ENCODE assay signal across 21 mouse cellular contexts in genomic region chr11:114914978-114915377, GRCm38 (mm10). TPM values are rescaled to one million over a fixed set of nuclear protein-coding genes. Genes with fewer than 3 reads are reported as not detected.
A peak's percentile ranks its signal among the peaks of the same experiment; 100 is the strongest.
DNase-seq lines count a peak whose midpoint lies in the region; ATAC-seq lines count a peak whose summit lies in the region.
"Had no signal": no experiment of that assay in that cellular context is flagged by ENCODE, and none has a peak within 500 bp of the region (broad histone marks: within the 10 kb centered on the region; RNA-seq: fewer than 3 reads in every experiment).

No protein-coding gene starts in this region.

- WGBS in heart, embryonic 16.5 days, result 19% methylated on average over 7 of the region's 7 CpGs
- 63% methylated on average over 7 of the region's 7 CpGs for WGBS in hindbrain, embryonic 16.5 days

- peak overlapping the region; percentile 19 for H3K4me2 ChIP-seq in heart, embryonic 16.5 days (ENCODE audit: low read depth, low read length)
- H3K4me2 ChIP-seq in hindbrain, embryonic 16.5 days (ENCODE audit: low read length), result no peak overlapping the region
- H3K4me2 ChIP-seq: heart, embryonic 15.5 days; limb, embryonic 13.5 days; midbrain, embryonic 15.5 days; stomach, embryonic 15.5 days had no signal

- H3K9ac ChIP-seq in heart, embryonic 16.5 days (ENCODE audit: low read length), result no peak overlapping the region
- H3K9ac ChIP-seq in hindbrain, embryonic 16.5 days (ENCODE audit: low read depth, low read length), result no peak overlapping the region
- H3K9ac ChIP-seq: heart, embryonic 15.5 days; limb, embryonic 13.5 days; midbrain, embryonic 15.5 days; stomach, embryonic 15.5 days had no signal

- H3K36me3 ChIP-seq in heart, embryonic 16.5 days (ENCODE audit: control insufficient read depth, insufficient read depth), result no peaks in the 10 kb centered on the region
- H3K36me3 ChIP-seq in hindbrain, embryonic 16.5 days (ENCODE audit: control insufficient read depth, insufficient read depth, low read length), result no peaks in the 10 kb centered on the region
- H3K36me3 ChIP-seq: heart, embryonic 15.5 days; limb, embryonic 13.5 days; midbrain, embryonic 15.5 days; stomach, embryonic 15.5 days had no signal

- H3K27me3 ChIP-seq in heart, embryonic 16.5 days (ENCODE audit: control insufficient read depth, insufficient read depth, low read length), result no peaks in the 10 kb centered on the region
- H3K27me3 ChIP-seq in hindbrain, embryonic 16.5 days (replicated peaks; ENCODE audit: control insufficient read depth, insufficient read depth, low read length), result no peaks in the 10 kb centered on the region
- H3K27me3 ChIP-seq: heart, embryonic 15.5 days; stomach, embryonic 15.5 days had no signal

- no peak overlapping the region for H3K27ac ChIP-seq in heart, embryonic 16.5 days (ENCODE audit: low read length)
- H3K27ac ChIP-seq in hindbrain, embryonic 16.5 days (ENCODE audit: low read depth, low read length), result no peak overlapping the region
- H3K27ac ChIP-seq: gastrocnemius, adult 2 months; heart, embryonic 15.5 days; hindbrain, postnatal 0 days; limb, embryonic 13.5 days; midbrain, embryonic 15.5 days; stomach, embryonic 15.5 days had no signal

- H3K9me3 ChIP-seq in heart, embryonic 16.5 days (replicated peaks; ENCODE audit: control insufficient read depth, low read length), result peaks cover 3% of the 10 kb centered on the region; the same call in 1 of the 2 replicates
- H3K9me3 ChIP-seq in hindbrain, embryonic 16.5 days (ENCODE audit: control insufficient read depth, low read length), result peaks cover 2% of the 10 kb centered on the region; the same call in 1 of the 2 replicates
- H3K9me3 ChIP-seq: heart, embryonic 15.5 days; limb, embryonic 13.5 days; midbrain, embryonic 15.5 days; stomach, embryonic 15.5 days had no signal

- ATAC-seq in heart, embryonic 16.5 days (replicated peaks; ENCODE audit: extremely low read depth, insufficient read depth, low FRiP score), result no peak
- ATAC-seq in megakaryocyte, adult 5-6 weeks (ENCODE audit: poor library complexity, severe bottlenecking), result 0 out of 2 replicates have a peak, but pooled peaks have one; percentile 20
- no peak for ATAC-seq in hindbrain, embryonic 16.5 days
- ATAC-seq: hindbrain, postnatal 0 days; midbrain, embryonic 15.5 days had no signal

- intact Hi-C loops in heart, postnatal 25 days (cut with DNase I), result no loop called here

- peaks cover 10% of the 10 kb centered on the region for H3K4me1 ChIP-seq in heart, embryonic 16.5 days (ENCODE audit: control insufficient read depth, insufficient read depth, low read length)
- H3K4me1 ChIP-seq in hindbrain, embryonic 16.5 days (ENCODE audit: control insufficient read depth, insufficient read depth, low read depth, low read length), result no peaks in the 10 kb centered on the region
- H3K4me1 ChIP-seq: limb, embryonic 13.5 days; midbrain, embryonic 15.5 days; stomach, embryonic 15.5 days had no signal

- DNase-seq in heart, adult 11 months, result peak; percentile 96
- no peak for DNase-seq in heart, postnatal 25 days (ENCODE audit: low spot score)
- DNase-seq in lung, postnatal 10 days, result peak; percentile 20
- DNase-seq in lung, postnatal 14 days, result no peak
- DNase-seq in right cerebral cortex, postnatal 25 days, result no peak
- DNase-seq: adrenal gland, adult 2 months; cerebellum, adult 18-20 months; gastrocnemius, adult 2 months; kidney, adult 11 months; kidney, postnatal 14 days; spleen, adult 18-20 months had no signal

- H3K4me3 ChIP-seq in heart, embryonic 16.5 days (ENCODE audit: low read length), result no peak overlapping the region
- H3K4me3 ChIP-seq in hindbrain, embryonic 16.5 days (ENCODE audit: low read length), result no peak overlapping the region
- H3K4me3 ChIP-seq: gastrocnemius, adult 2 months; heart, embryonic 15.5 days; limb, embryonic 13.5 days; midbrain, embryonic 15.5 days; stomach, embryonic 15.5 days had no signal

RNA-seq across cellular contexts. Expression of gene Cd300lb, which starts 19.2 kb away (rescaled TPM):
- total RNA-seq in heart, postnatal 25 days (2021), result 1 to 10 TPM; 1.0 to 1.2 TPM
- polyA plus RNA-seq in heart, embryonic 16.5 days (2015; fragmentation: Nextera tagmentation; extraction: Ambion mirVana), result 0.59 and 0.70 TPM in 2 replicates
- 107 TPM in 2 replicates for total RNA-seq in megakaryocyte, adult 5-6 weeks (2015)
- 82.9 and 97.3 TPM in 2 replicates for total RNA-seq in megakaryocyte, adult 5-6 weeks (2017)
- polyA plus RNA-seq in hindbrain, embryonic 16.5 days (2015; fragmentation: Nextera tagmentation; extraction: Ambion mirVana), result not detected in 2 replicates
- polyA plus RNA-seq: midbrain, embryonic 15.5 days had no signal

RNA-seq across cellular contexts. Expression of gene Cd300a, which starts 25.1 kb away (rescaled TPM):
- under 1 TPM; 0.81 to 0.99 TPM for total RNA-seq in heart, postnatal 25 days (2021)
- 1.2 and 1.4 TPM in 2 replicates for polyA plus RNA-seq in heart, embryonic 16.5 days (2015; fragmentation: Nextera tagmentation; extraction: Ambion mirVana)
- total RNA-seq in megakaryocyte, adult 5-6 weeks (2015), result 38.1 and 38.5 TPM in 2 replicates
- 71.1 and 83.8 TPM in 2 replicates for total RNA-seq in megakaryocyte, adult 5-6 weeks (2017)
- polyA plus RNA-seq in hindbrain, embryonic 16.5 days (2015; fragmentation: Nextera tagmentation; extraction: Ambion mirVana), result 0.97 and 1.6 TPM in 2 replicates

RNA-seq across cellular contexts. Expression of gene Cd300c, which starts 54.0 kb away (rescaled TPM):
- not detected for total RNA-seq in heart, postnatal 25 days (2021)
- not detected in 2 replicates for polyA plus RNA-seq in heart, embryonic 16.5 days (2015; fragmentation: Nextera tagmentation; extraction: Ambion mirVana)
- 8.6 and 13.3 TPM in 2 replicates for total RNA-seq in megakaryocyte, adult 5-6 weeks (2015)
- 1.3 and 3.1 TPM in 2 replicates for total RNA-seq in megakaryocyte, adult 5-6 weeks (2017)
- polyA plus RNA-seq in hindbrain, embryonic 16.5 days (2015; fragmentation: Nextera tagmentation; extraction: Ambion mirVana), result not detected in 2 replicates
- total RNA-seq: adrenal gland, adult 2 months; gastrocnemius, adult 2 months; hindbrain, postnatal 0 days; layer of hippocampus, adult 8-10 months had no signal
- polyA plus RNA-seq: adrenal gland, adult 2 months; embryonic facial prominence, embryonic 14.5 days; heart, embryonic 15.5 days; hindbrain, postnatal 0 days; limb, embryonic 13.5 days; midbrain, embryonic 15.5 days; stomach, embryonic 15.5 days had no signal

Comparison
In these comparisons a context has a peak if more than half of its experiments do, and no peak if none do; other contexts are left out.
1. DNase-seq: peak in heart, adult 11 months (single experiment) and lung, postnatal 10 days (single experiment); none in heart, postnatal 25 days (single experiment), lung, postnatal 14 days (single experiment) and right cerebral cortex, postnatal 25 days (single experiment).
2. RNA of gene Cd300lb, which starts 19.2 kb away (total RNA-seq): 82.9 to 107 TPM in megakaryocyte, adult 5-6 weeks; 1.0 to 1.2 TPM in heart, postnatal 25 days; every median in the first group is over 10 times any median in the second.
3. RNA of gene Cd300a, which starts 25.1 kb away (total RNA-seq): 38.1 to 83.8 TPM in megakaryocyte, adult 5-6 weeks; 0.81 to 0.99 TPM in heart, postnatal 25 days; every median in the first group is over 10 times any median in the second.